Mouse (Mus musculus) layer of hippocampus, postnatal 36 days (tissue): ENCODE measurements around the gene Slco1a6. TPM values are rescaled to one million over a fixed set of nuclear protein-coding genes. Genes with fewer than 3 reads are reported as not detected.
"Not testable (repeated sequence)": the region's sequence is repeated elsewhere in the genome, so short reads cannot be mapped to it uniquely, and the experiment has no call there.

Experiments used
- DNase-seq, 2 experiments: peaks; one replicate each; pipeline ENCODE4 v3.0.0; 2022
- total RNA-seq, 2 experiments: library from RNA; stranded (reverse); gene quantifications; 2 replicates each; pipeline ENCODE4 v1.2.3; 2021

Slco1a6 gene
- under 1 TPM; 0.90 to 0.99 TPM for total RNA-seq

DNA sequence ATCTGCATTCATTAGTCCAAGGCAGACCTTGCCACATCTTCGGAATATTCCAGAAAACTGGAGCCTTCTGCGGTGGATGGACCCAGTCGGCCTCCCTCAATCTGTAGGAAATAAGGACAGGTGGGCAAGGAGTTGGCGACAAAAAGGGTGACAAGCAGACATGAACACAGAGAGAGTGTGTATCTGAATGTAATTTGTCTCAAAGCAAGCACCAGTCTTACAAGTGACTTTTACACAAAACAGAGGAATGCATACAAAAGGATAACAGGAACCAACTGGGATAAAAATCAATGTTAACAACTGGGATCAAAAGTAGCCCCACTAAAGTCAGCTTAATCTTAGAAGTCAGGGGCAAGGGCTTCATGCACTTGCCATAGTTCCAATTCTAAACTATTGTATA, at the start of gene Slco1a6:
TSS of gene Slco1a6 (minus strand) at position 101 of the 400 bp plus-strand sequence.
- no peak for DNase-seq

DNA sequence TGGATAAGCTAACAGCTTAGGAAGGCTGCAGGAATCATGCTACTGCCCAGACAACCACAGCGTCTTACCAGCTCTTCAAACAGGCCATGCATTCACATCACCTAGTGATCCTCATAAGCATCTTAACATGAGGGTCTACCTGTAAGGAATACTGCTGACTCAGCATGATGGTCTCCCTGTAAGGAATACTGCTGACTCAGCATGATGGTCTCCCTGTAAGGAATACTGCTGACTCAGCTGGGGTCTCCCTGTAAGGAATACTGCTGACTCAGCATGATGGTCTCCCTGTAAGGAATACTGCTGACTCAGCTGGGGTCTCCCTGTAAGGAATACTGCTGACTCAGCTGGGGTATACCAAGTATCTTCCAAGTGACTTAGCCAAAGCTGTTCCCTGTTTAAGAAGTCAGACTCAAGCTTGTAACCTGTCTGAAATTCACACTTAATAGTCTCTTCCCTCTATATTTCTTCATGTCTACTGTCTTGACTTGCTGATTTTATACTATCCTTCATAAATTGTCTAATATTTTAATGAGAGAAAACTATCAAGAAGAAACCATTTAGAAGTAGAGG, 42.5 kb upstream of the Slco1a6 start:
- DNase-seq, result not testable (repeated sequence)

DNA sequence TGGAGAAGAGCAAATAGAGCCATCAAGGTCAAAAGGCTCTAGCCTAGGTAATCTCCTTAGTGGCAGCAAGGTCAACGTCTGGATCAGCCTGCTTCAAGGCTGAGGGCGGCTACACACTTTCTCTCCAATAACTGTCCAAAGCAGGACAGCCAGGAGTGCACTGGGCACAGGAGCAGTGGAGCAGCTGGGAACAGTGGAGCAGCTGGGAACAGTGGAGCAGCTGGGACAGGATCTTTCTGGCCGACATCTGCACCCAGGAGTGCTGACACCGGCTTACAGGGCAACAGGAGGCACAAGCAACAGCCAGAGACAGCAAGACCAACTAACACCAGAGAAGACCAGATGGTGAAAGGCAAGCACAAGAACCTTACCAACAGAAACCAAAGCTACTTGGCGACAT, 36.7 kb upstream of the Slco1a6 start:
- DNase-seq, result no peak

DNA sequence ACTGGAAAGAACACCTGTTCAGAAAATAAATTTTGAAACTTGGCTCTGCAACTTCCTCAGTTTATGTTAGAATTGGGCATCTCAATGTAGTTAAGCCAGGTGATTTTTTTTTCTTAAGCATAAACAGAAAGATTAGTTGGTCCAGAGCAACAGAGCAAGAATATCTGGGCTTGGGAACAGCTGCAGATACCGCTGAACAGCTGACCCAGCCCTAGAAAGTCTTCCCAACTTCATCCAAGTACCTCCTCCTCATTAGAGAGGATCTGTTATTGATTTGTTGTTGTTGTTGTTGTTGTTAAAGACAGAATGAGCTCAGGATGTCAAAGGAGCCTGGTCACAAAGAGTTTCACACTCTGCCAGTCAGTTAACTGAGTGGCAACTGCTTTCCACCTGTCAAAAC, 31.1 kb upstream of the Slco1a6 start:
- DNase-seq, result no peak

DNA sequence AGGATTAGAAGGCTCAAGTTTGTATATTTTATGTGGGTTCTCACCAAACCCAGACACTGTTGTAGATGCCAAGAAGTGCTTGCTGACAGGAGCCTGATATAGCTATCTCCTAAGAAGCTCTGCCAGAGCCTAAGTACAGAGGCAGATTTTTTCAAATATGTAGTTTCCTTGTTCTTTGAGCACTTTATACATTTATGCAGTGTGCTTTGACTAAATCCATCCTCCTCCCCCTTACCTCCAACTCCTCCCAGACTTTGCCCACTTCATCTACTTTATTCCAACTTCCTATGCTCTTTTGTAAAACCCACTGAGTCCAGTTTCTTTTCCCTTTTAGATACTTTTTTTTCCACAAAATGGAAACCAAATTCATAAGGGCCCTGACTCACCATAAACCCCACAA, 11.8 kb upstream of the Slco1a6 start:
- no peak for DNase-seq

DNA sequence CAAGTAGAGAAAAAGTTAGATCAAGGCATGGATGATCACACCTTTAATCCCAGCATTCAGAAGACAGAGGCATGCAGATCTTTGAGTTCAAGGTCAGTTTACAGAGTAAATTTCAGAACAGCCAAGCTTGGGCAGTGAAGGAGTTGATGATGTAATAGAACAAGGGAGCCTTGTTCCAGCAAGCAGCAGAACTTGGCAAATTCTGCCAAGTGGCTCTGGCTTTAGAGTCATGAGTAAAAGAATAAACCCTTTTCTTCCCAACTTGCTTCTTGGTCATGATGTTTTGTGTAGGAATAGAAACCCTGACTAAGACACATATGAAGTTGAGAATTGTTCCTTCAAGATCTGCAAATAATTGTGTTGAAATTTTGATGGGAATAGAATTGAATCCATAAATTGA, 3.5 kb upstream of the Slco1a6 start:
- DNase-seq, result no peak

DNA sequence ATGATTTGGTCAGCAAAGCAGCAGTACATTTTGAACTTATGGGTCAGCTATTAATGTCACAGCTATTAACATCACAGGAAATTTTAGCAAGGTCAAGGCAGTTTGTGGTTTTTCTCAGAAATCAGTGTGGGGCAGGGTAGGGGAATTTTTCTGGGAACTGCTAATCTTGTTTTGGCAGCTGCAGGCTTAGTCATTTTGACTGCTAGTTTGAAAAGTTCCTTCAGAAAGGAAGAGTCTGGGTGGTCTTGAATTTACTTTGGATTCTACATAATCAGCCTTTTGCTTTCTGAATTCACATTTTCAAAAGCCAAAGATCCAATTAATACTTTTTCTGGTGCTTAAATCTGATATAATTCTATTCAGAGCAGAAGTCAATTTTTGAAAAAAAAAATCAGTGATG, 1.4 kb upstream of the Slco1a6 start:
- DNase-seq, result no peak

DNA sequence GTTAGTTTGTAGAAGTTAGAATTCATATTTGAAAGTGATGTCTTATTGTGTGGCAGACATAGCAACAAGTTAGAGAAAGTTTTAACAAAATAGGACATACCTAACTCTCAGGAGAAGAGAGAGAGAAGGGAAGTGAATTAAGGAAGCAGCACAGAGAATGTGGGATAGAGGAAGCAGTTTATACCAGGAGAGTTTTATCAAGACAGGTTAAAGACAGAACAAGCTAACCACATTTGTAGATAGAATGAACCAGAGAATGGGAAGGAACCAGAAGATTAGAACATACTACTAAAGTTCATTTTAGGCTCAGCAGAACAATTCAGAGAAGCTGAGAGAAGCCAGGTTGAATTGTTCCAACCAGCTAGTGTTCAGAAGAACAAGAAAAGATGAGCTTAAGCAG, 7.8 kb downstream of the Slco1a6 start:
- DNase-seq, result no peak

DNA sequence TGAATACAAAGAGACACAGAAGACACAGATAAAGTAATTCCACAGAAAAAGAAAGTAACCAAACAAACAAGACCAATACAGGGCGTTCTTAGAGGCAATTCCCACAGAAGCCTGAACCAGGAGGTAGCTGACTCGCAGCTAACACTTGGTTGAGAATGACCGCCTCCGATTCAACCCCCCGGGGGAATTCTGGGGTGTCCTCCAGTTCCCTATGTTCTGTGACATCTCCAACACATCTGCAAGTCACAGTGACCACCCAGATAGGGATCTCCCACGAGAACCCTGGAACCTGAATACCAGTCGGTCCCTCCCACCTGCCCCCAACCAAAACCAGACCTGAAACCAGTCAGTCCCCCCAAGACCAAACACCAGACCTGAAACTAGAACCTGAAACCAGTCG, 14.1 kb downstream of the Slco1a6 start:
- no peak for DNase-seq

DNA sequence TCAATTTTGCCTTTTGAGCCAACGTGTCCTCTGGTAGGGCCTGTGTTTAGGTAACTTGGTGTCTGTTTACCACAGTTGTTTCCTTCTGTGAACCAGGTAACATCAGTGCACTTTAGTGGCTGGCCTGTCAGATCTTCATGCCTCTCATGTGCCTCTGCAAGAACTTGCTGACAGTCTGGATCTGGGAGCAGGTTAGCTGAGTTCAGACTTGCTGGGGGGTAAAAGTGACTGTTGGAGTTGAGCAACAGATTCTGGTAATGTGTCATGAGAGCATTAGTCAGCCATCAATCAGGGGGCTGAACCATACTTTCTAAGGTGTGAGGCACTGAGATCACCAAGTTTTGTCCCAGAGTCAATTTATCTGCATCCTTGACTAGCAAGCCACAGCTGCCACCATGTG, 16.4 kb downstream of the Slco1a6 start:
- no peak for DNase-seq

DNA sequence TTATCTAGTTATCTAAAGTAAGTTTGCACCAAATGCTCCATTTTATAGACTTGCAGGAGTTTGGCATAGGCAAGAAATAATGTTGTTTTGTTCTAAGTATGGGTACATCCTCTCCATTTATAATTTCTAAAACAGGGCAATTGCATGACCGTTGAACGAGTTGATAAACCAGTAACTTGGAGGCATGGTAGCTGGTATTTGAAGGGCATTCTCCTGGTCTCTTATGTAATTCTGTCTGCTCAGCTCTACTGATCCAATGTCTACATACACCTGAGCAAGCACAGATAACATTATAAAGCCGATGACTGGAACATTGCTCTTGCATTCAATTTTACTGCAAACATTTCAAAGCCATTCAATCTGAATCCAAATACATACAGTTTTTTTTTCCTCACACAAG, 20.9 kb downstream of the Slco1a6 start:
- no peak for DNase-seq

DNA sequence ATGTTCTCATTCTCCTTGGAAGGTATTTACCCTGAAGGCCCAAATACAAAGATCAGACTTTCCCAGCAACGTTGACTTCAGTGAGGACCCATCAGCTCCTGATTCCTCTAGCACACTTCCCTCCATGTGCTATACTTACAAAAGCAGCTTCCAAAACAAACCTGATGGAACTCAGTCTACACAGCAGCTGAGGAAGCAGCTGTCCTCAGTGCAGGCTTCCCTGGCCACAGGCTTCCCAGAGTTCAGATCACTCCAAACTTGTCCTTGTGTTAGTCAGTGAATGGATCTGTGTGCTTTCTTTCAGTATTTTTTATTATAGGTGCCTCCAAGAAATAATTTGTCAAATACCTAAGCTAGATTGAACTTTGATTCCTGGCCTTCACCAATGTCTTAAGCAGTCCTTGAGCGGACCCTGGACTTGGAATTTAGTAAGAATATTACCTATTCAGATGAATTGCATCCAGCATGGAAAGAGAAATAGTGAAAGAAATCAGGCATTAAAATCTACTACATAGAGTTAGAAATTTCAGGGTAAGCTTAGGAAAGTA, 22.4 kb downstream of the Slco1a6 start:
- DNase-seq, result no peak

DNA sequence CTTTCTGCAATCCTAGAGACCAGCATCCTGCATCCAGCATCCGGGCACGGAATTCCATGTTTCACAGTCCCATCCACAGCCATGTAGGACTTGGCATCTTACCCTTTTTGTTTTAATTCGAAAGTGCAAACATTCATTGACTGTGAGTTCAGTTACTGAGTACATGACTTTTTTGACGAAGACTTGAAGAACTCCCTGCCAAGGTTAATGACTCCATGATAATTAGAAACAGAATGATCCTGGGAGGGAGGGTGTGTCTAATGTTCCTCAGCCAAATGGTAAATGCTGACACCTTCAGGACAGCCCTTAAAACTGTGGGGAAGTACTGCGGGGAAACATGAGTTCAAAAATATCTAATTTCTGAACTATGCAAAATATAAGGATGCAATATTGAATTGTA, 44.9 kb downstream of the Slco1a6 start:
- DNase-seq, result no peak

DNA sequence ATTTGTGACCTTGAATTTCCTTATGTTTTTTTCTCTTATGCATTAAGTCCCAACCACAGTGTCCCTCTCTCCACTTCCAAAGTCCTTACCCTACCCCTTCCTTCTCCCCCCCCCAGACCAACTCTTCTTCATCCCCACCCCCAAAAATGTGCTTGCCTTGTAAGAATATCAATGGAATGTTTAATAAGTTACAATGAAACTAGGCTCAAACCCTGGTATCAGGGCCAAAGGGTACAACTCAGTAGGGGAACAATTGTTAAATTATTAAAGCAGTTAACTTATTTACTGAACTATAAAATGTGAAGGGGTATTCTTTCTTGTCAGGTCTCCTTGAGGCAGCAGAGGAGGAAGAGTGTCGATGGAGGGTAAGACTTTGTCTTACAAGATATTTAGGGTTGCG, 47.1 kb downstream of the Slco1a6 start:
- DNase-seq, result no peak

DNA sequence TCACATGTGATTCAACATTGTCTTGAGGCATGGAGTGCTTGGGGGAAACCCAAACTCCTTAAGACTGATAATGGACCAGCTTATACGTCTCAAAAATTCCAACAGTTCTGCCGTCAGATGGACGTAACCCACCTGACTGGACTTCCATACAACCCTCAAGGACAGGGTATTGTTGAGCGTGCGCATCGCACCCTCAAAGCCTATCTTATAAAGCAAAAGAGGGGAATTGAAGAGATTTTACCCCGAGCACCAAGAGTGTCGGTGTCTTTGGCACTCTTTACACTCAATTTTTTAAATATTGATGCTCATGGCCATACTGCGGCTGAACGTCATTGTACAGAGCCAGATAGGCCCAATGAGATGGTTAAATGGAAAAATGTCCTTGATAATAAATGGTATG, 54.2 kb downstream of the Slco1a6 start:
- peak; percentile 2 to 21 for DNase-seq

DNA sequence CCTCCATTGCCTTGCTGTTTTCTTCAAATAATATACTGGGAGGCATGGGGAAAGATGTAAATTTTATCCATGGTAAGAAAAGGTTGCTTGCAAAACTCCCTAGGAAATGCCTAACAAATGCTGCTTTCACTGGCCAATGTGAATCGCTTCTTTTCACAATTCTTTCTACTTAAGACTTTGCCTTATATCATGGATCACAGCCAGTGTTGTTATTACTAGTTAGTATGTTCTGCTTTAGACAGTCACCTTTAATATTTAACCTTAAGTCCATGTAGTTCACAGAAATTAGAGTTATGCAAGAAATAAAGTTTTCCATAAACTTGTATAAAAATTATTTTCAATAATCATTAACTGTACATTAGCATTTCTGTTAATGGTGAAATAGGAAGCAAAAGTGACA, 60.0 kb downstream of the Slco1a6 start:
- no peak for DNase-seq

DNA sequence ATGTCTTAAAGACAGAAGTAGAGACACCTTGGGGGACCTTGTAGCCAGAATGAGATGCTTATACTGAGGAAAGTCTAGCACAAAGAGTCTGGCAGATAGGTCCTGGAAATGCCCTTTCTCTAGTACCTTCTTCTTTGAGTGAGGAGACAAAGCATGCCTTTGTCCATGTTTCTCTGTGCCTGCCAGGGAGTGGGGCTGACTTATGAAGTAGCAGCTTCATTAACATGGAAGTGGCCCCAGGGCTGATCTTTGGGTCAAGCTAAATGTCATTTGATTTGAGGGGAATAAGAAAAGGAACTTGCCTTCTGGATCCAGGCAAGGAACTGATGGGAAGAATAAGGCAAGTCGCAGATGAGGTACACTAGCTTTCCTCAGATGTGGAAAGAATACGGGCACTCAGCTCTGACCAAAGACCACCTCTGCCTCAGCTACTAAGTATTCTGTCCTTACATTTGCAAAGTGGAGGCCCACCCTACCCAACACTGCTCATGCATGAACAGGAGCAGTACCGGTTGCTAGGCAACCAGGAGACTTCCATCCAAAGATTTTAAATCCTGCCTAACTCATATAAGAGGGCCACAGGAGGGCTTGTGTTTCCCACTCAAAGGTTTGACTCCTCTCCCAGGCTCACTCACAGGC, 96.5 kb downstream of the Slco1a6 start:
- DNase-seq, result no peak

DNA sequence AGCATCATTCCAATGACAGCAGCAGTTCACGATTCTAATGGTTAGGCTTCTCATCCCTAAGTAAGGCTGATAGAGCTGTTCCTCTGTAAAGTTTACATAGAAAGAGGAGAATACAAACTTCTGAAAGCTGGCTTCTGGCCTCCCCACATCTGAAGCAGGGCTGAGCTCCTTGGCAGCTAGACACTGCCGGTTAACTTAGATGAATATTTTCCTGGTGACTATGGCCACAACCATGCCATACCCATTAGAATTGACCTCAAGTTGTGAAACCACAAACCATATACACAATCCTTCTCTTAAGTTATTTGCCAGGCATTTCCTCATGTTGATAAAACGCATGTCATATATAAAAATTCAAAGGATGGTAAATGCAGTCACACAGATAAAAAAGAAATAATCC, 117.2 kb downstream of the Slco1a6 start:
- no peak for DNase-seq

DNA sequence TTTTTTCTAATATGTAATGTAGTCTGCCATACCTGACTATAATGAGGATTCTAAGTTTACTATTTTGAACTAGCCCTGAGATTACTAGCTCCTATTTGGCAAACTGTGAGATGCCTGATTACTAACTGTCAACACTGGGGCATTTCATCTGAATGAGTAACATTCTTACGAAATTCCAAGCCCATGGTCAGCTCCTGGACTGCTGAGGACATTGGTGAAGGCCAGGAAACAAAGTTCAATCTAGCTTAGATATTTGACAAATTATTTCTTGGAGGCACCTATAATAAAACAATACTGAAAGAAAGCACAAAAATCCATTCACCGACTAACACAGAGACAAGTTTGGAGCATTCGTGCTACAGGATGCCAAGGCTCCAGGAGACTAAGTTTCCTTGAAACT, 150.0 kb downstream of the Slco1a6 start:
- DNase-seq, result not testable (repeated sequence)

DNA sequence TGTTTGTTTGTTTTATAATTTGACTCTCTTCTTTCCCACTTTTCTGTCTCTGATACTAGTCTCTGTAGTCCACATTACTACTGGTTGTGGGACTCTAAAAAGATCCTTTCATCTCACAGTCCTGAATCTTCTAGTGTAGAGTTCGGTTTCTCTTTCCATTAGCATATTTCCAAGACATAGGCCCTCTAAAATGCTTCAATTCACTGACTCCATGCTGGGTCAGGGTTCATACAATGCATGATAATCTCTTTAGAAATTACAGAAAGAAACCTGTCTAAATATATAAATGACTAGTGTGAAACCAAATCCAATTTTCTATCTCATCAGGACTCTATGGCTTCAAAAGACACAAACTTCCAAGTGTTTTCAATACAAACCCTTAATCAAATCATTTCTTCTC, 160.6 kb downstream of the Slco1a6 start:
- DNase-seq, result no peak

DNA sequence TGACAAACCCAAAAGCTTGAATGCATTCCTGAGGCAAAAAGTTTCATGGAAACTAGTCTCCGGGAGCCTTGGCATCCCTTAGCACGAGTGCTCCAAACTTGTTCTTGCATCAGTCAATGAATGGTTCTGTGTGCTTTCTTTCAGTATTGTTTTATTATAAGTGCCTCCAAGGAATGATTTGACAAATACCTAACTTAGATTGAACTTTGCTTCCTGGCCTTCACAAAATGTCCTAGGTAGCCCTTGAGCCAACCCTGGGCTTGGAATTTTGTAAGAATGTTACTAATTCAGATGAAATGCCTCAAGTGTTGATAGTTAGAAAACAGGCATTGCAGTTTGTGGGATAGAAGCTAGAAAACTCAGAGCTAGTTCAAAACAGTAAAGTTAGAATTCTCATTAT, 162.6 kb downstream of the Slco1a6 start:
- DNase-seq, result no peak

DNA sequence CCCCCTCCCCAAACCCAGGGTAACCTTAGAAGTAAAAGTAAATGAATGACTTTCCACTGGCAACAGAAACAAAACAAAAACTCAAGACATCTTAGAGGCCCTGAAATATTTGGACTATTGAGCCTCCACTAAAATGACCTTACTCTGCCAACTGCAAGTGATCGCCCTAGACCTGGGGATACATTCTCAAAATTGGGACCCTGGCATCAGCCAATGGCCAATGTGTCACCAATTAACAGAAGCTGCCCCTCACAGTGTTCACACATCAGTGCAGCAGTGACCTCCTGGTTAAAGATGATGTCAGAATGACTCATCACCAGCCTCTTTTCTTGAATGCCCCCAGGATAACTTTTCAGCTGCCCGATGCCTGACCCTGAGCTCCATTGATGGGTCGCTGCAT, 166.4 kb downstream of the Slco1a6 start:
- DNase-seq, result no peak

DNA sequence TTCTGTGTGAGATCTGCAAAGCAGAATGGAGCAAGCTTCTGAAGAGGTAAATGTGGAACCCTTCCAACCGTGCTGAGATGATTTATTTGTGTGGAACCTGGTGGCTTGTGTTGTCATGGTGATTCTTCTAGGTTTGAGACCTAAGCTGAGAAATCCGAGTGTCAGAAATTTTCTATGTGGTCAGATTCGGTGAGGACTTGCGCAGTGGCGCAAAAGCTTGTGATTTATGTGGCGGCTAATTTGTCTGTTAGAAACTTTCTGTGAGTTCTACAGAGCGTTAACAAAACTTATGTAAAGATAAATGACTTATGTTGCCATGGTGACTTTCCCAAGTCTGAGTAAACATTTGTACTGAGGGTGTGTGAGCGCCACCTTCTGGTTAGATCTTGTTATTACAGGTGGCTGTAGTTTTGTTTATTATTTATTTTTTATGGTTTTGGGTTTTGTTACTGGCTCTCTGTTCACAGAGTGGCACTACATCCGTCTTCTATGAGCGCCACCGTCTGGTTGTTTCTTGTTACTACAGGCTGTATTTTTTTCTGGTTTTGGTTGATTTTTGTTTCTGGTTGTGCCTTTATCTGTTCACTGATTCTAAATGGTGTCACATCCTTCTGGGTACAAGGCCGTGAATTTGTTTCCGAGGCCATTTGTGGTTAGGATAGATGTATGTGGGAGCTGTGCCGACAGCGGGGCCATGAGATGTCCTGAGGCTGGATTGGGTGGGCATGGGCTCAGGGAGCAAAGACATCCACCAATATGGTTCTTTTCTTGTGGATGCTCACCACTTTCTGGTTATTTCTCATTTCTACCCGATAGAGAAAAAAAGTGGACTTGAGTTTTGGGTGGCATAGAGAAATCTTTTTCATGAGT, 167.8 kb downstream of the Slco1a6 start:
- peak in 1 of 2 experiments; percentile 6 for DNase-seq

DNA sequence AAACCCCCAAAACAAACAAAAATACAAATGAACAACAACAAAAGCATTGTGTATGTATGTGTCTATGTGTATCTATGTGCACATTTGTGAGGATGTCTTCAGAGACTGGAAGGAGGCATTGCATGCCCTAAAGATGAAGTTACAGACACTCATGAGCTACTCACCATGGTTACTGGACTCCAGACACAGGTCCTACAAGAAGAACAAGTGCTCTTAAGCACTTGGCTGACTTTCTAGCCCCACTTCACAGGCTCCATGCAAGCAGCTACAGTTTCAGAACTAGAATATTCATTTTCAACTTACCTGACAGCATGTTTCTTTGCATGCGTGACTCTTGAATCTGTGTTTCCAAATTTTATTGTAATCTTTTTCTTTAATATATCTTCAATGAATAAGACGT, 172.6 kb downstream of the Slco1a6 start:
- no peak for DNase-seq
